Mouse (Mus musculus): ENCODE data around the gene Gpr55.

Gpr55 gene

DNA sequence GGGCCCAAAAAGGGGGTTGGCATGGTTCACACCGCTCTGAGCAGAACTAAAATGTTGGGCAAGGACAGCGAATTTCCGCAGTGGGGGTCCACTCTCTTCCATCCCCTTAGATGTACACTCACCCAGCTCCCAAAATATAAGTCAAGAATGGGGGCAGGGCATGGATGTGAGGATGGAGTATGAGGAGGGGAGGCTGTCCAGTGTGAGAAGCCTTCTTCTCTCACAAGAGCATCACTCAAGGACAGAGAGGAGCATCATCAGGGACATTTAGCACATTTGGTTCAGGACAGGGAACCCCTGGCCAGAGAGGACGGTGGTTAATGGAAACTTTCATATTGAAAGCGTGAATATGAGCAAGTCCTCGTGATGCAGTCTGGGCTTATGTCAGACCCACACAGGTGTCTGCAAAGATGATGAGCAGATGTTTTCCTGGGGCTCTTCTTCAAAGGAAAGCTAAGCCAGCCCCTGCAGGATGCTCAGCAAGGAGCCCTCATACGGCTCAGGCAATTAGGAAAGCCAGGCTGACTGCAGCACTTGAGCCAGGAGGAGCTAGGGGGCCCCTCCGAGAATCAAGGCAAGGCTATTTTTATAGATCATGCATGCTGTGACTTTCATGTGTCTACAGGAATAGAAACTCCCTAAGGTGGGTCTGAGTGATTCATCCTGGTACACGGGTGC lies 2.7 kb downstream of the Gpr55 start:
- DNase-seq (ENCODE audit: low spot score in 2 of 2) = no peak

DNA sequence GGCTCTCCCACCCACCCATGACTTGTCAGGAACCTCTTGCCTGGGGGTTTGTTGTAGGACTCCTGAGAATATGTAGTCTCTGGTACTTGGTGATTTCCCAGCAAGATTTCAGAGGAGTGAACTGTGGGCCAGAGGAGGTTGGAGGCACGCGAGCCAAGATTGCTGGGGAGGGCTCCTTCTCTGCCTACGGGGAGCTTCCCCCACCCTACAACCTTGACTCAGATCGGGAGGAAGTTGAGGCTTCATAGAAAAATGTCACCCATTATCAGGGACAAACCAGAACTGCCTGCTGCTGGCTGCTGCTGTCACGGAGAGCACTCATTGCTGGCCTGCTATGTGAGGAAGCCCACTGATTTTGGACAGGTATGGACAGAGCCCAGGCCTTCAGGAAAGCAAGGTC lies 3.5 kb downstream of the Gpr55 start:
- no peak for DNase-seq (ENCODE audit: low spot score in 2 of 2)

DNA sequence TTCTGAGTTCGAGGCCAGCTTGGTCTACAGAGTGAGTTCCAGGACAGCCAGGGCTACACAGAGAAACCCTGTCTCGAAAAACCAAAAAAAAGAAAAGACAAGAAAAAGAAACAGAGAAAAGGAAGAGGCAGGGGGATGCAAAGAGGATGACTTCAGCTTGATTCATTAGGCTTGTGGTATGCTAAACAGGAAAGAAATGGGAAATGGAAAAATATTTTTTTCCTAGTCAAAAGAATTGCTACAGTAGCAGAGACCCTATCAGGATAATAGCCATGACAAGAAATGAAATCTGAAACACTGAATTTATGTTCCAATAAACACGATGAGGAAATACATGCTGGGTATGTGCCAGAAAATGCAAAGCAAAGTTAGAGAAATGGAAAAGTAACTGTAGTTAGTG lies 5.7 kb downstream of the Gpr55 start:
- no peak for DNase-seq (ENCODE audit: low spot score in 2 of 2)

DNA sequence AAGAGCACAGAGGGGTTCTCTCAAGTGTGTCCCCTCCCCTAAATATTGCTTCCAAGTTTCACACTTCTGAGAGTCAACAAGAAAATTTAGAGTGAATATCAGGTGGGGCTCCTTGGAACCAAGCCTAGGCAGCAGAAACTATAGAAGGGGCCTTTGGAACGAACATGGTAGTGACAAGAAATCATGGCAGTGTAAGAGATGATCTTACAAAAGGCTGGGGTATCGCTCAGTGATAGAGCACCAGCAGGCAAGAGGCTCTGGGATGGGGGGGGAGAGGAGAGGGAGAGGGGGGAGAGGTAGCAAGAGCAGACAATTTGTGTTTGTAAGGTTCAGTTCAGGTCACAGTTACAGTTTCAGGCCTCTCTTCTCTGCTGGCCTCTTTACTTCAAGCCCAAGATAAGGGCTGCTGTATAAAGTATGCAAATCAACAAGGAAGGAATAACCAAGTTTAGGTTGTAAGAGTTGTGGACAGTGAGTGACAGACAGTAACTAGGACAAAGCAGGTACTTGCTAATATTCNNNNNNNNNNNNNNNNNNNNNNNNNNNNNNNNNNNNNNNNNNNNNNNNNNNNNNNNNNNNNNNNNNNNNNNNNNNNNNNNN lies 11.6 kb downstream of the Gpr55 start:
- DNase-seq (ENCODE audit: low spot score in 2 of 2) = no peak

DNA sequence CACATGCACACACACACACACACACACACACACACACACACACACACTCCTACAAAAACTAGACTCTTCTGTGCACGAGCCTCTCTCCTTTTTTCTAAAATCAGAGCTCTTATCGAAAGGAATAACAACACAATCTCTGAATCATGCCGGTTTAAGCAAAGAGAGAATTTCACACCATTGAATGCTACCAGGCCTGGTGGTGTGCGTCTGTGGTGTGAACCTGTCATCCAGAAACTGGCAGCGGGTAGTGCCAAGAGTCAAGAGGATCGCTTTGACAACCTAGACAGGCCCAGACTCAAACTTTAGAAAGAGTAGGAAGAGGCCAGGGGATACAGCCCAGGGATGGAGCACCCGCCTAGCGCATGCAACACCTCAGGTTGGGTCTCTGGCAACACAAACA lies 18.5 kb downstream of the Gpr55 start:
- no peak for DNase-seq (ENCODE audit: low spot score in 2 of 2)

DNA sequence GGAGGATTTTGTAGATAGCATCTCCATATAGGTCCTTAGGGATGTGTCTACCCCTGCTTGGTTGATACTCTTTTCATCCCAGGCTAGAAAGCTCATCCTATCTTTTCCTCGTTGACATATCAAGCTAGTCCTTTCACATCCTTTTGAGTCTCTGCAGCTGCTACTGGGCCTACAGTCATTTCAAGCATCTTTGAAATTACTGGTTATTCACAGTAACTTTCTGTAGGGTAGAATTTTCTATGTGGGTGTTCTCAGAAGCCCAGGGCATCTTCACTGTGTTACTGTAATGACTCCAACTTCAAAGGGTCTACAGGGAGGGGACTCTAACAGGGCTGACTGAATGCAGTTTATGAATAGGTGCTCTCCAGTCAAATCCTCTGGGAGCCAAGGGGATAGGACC lies 23.5 kb downstream of the Gpr55 start:
- no peak for DNase-seq (ENCODE audit: low spot score in 2 of 2)

DNA sequence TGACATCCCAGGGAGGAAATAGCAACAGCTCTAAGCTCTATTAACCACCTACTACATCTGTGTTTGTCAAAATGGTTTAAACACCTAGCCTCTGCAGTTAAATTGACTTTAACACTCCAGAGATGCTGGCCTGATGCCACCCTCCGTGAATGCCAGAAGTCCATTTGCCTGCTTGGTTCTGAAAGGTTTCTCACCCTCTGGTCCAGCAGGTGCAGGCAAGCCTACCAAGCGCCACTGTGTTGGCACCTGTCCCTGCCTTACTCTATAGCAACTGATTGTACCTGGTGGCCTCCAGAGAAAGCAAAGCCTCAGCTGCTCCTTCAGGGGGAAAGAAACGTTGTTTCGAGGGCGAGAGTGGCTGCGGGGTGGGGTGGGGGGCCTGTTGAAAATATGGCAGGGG lies 24.5 kb downstream of the Gpr55 start:
- no peak for DNase-seq (ENCODE audit: low spot score in 2 of 2)

DNA sequence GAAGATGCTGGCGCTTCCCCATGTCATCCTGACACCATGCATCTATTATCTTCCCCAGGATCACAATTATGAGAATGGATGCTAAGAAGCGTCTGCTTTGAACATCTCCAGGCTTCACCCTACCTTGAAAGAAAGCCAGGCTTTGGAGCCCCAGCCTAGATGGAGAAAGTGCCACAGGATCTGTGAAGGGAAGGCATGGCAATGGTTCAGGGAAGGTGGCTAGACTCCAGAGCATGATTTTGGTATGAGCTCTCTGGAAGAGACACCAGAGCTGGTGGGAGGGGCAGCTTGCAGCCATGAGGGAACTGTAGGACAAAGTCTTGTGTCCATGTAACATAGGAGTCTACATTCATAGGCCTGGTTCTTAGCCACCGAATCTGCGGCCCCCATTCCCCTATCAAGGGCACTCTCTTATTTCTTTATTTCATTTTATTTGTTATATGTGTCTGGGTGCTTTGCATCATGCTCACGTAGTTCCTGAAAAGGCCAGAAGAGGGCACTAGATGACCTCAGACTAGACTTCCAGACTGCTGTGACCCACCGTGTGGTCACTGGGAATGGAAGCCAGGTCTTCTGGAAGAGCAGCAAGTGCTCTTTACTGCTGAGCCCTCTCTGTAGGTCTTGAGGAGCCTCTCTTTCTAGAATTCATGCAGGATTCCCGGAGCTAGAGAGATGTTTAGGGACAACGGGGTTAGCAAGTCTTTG lies 25.5 kb downstream of the Gpr55 start:
- DNase-seq (ENCODE audit: low spot score in 2 of 2) = peak in 1 of 2 experiments; percentile 57

DNA sequence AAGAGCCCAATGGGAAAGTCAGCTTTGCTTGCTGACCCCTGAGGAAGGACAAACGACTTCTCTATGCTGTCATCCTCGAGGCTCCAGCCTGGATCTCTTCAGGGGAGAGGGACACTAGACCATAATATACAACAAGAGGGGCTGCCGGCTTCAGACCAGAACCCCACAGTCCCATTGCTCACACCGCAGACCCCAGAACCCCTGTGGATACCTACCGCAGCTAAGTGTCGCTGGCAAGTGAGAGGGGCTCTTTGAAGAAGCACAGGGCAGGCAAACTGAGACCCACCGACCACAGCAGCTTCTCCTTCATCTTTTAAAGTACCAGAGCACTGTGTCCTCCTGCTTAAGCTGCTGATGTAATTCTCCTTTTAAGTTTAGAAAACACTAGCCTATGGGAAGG lies 26.2 kb downstream of the Gpr55 start:
- peak in 1 of 2 experiments; percentile 7 for DNase-seq (ENCODE audit: low spot score in 2 of 2)

DNA sequence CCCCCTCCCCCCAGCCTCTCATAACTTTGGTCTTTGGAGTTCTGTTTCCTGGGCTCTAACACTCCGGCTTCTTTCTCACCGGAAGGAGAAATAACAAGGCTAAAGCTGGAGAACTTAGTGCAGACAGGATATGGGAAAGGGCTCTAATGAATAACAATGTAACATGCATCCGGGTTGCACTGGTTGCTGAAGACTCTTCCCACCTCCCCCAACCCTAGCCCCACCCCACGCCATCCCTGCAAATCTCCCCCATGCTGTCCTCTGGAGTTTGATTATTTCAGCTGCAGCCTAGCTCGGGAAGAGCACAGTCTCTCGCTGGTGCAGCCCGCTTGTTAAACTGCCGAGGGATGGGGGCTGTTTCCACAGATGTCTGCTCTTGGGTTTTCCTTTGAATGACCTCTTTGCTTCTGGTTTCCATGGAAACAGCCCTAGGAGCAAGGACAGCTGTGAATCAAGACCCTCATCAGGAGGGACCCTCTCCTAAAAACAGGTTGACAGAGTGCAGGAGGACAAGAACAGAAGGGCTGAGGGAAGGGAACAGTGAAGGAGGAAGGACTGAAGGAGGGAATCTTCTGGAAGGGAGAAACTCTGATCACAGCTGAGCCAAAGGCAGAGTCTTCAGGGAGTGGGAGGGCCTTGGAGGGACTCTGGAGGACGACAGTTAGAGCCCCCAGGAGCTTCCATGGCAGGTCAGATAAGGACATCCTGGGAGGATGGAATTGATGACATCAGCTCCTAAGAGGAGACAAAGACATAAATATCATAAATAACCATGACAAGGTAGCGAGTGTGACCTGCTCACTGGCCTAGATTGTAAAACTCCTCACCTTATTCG lies 27.0 kb downstream of the Gpr55 start:
- peak in 1 of 2 experiments; percentile 19 for DNase-seq (ENCODE audit: low spot score in 2 of 2)

DNA sequence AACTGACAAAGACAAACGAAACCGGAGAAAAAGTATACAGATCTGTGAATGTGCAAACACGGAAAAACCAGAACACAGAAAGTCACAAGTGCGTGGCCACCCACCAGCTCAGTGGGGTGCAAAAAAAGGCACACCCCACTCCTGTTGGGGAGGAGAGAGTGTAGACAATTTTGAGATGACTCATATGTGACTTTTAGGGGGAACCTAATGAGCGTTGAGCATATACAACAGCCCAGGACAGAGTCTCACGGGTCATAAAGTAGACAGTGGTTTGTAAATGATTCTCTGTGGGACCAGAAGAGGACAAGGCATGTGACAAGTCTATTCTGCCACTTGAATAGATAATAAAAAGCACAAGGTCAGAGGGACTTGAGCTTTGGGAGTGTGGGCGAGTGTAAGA lies 27.6 kb downstream of the Gpr55 start:
- DNase-seq (ENCODE audit: low spot score in 2 of 2) = peak in 1 of 2 experiments; percentile 10

DNA sequence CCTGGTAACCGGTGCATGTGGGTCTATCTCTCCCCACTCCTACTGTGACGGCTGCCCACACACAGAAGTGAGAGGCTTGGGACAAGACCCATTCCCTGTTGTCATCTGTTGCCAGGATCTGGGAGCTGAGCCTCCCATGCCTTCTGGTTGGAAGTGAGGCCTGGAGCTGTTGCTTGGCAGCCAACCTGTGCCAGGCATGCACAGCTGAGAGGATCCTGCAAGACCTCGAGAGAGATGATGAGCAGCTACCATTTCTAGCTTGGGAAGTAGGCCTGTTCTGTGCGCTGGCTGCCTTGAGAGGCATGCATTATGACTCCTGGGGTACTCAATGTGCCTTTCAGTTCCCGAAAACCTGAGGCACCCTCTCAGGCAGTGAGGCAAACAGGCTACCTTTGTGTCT lies 29.6 kb downstream of the Gpr55 start:
- DNase-seq (ENCODE audit: low spot score in 2 of 2) = no peak

DNA sequence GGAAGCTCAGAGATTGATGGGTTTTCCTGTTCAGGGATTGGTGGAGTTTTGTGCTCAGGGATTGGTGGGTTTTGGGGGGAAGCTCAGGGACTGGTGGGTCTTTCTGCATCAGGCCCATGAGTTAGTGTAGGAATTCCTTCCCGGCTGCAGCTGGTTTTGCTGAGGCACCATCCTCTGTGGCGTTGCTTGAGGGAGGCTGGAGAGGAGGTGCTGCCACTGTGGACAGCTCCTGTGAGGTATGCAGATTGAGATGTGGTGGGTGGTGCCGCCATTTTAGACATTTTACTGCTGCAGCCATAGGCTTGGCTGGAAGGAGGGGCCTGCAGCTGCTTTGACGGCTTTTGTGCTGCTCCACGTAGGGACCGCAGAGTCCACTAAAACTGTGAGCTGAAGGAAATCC lies 31.4 kb downstream of the Gpr55 start:
- DNase-seq (ENCODE audit: low spot score in 2 of 2) = peak in 1 of 2 experiments; percentile 4

DNA sequence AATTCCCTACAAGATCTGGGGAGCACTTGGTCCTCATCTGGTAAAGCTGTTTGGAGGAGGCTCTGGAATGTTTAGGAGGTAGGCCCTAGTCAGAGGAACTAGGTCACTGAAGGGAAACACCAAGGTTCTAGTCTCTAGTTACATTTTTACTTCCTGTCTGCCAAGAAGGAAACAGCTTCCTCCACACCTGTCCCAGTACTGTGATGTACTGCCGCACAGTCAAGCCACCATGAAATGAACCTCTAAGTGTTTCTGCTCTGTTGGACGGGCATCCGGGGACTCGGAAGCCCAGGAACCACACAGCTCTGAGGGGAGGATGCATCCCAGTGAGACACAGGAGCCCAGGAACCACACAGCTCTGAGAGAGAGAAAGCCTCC lies 32.1 kb downstream of the Gpr55 start:
- DNase-seq (ENCODE audit: low spot score in 2 of 2) = no peak

DNA sequence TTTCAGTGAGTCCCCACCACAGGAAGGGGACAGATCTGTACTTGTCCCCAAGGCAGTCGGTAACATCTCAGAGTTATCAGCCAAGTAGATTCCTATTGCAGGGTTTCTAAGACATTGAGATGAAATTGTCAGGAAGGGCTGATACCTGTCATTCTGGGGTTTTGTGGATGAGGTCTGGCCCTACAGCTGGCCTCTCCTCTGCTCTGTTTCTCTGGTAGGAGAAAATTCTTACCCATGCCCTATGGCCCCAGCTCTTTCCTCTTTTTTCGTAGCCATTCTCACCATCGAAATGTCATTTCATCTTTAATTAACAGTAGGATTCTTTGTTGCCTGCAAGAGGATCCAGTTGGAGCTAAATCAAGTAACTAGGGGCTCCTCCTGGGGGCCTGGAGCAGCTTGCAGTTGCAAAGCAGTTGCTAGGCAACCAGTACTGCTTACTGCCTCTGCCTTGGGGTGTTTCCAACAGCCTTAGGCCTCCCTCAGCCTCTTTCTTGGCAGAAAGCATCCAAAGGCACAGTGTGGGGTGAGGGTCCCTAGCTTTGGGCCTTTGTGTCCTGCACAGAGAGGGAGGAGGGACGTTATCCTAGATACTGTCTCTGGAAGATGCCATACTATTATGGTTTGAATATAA lies 32.6 kb downstream of the Gpr55 start, which contains the start of gene 4933407L21Rik:
Gene 4933407L21Rik (plus strand): TSS at position 427 of the 631 bp plus-strand sequence.
- peak; percentile 77 to 84 for DNase-seq (ENCODE audit: low spot score in 2 of 2)

DNA sequence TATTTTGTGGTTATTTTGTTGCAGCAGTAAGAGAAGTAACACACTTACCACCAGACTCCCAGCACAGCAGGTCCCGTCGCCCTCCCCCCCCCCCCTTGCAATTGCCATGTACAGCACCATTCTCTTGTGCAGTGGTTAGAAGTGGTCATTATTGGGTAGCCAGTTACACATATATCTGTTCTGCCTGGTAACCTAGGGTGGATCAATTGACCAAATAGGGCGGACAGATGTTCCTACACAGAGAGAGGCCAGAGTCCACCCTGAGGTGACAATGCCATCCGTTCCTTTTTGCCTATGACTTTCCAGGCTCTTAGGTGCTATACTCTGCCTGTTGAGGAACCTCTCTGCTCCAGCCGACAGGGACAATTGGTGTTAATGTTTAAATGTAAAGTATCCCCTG lies 35.6 kb downstream of the Gpr55 start:
- DNase-seq (ENCODE audit: low spot score in 2 of 2) = no peak

DNA sequence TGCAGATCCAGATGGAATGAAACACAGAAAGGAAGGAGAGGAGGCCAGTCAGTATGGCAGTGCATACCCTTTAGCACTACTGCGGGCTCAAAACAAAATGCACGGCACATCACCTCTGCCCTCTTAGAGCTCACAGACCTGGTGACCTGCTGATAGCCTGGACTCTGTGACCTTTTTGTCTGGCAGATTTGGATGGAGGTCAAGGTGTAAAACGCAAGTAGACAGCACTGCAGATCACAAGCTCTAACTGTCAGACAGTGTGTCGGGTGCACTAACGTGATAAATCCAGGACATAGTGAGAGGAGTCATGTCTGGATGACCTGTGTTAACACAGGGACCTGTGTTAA lies 38.0 kb downstream of the Gpr55 start:
- DNase-seq (ENCODE audit: low spot score in 2 of 2) = no peak

DNA sequence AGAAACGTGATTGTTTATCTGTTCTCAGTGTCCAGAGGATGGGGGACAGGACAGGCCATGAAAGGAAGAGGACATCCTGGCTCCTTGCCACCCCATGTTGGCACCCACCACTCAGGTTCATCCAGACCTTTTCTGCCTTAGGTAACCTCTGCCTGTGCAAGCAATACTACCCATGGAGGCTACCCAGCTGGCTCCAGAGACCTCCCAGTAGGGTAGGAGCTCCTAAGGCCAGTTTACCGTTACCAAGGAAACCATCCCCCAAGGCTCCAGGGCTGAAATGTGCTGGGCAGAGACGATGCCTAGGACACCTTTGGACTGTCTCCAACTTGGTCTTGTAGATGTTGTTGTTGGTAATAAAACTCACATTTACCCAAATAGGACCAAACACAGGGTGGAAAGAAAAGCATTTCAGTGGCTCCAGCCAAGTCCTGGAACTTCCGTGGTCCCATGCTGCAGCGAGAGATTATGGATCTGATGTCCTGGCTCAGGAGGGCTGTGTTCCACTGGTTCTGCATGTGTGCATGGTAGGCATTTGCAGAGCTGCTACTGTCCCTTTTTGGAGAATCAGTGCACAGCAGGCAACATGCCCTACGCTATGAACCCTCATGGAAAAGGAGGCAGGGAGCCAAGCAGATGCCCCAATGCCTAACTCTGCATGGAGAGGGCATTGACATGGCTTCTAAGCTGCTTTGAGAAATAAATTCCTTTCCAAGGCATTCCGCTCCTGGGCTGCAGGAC lies 38.5 kb downstream of the Gpr55 start:
- DNase-seq (ENCODE audit: low spot score in 2 of 2) = no peak

DNA sequence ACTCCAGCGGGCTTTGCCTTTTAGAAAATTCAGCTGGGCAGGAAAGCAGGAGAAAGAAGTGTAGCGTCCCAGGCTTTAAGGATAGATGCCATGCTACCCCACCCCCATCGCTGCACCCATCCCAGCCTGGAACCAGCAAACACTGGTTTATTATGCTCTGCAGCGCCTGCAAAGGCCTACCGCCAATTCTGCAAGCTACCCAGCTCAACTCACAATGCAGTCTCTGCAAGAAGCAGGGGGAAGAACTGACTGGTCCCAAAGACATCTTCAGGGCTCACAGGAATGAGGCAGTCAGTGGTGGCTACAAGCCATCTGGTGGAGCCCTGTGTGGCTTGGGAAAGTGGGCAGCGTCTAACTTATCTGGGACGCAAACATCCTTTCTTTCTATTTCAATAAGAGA lies 39.1 kb downstream of the Gpr55 start:
- DNase-seq (ENCODE audit: low spot score in 2 of 2) = peak in 1 of 2 experiments; percentile 63

DNA sequence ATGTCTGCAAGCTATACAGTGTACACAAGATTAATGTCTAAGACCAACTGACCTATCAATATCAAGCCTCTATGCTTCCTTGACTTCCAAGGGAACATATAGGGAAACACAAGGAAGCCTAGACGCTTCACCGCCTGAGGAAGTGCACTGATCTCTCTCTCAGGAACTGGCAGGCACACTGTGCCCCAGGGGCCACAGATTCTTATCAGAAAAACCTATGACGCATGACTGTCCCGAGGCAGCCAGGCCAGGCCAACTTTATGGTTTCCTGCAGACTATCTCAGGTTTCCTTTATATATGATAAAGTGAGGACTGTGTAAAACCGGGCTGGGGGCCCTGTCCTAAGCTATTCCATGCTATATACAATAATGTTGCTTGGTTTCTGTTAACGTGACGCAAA lies 41.2 kb downstream of the Gpr55 start:
- no peak for DNase-seq (ENCODE audit: low spot score in 2 of 2)

DNA sequence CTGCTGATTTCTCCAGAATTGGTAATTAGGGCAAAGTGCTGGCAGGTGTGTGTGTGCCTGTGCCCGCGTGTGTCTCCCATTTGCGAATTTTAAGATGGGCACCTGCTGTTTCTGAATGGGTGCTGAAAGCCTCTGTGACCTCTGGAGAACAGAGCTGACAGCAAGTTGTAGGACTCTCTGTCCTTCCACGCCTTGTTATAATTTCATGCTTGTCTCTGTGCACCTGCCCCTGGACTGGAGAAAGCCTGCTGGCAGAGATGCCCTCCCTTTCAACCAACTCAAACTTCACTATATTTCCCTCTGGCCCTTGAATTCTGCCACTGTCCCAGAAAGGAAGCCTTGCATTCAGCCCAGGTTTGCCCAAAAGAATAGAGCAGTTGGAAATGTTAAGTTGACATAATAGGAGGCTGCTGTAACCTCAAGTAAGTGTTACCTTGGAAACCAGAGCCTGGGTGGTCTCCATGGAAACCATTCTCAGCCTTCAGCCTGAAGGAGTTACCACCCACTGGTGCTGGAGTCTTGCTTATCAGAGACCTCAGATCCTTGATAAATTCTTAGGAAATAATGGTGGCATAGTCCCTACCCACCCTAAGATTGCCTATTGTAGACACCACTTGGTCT lies 43.9 kb downstream of the Gpr55 start:
- peak; percentile 62 to 81 for DNase-seq (ENCODE audit: low spot score in 2 of 2)
